Mouse (Mus musculus) embryonic fibroblast, embryonic 13.5 days (primary cell): ENCODE data around the gene Pde7b.

ENCODE experiments used
- CTCF ChIP-seq: IDR thresholded peaks from 2 replicates; pipeline ENCODE4 v1.5.1; 2011; ENCODE audit warnings: mild to moderate bottlenecking, control low read depth, low read length, moderate library complexity, borderline replicate concordance; ENCODE audit not compliant: insufficient read depth
- POLR2A ChIP-seq: IDR thresholded peaks from 2 replicates; pipeline ENCODE4 v1.6.1; 2011; ENCODE audit warnings: low read depth, mild to moderate bottlenecking, control low read depth, low read length, moderate library complexity

- no peak for TF ChIP-seq CTCF
- TF ChIP-seq POLR2A, result no peak
Measured at GRCm38 (mm10) chr10:20719201-20719600, 5.7 kb downstream of the Pde7b start.
